Mouse (Mus musculus) forebrain, postnatal 0 days (tissue): ENCODE results near the gene Kcnmb2. TPM values are rescaled to one million over a fixed set of nuclear protein-coding genes. Genes with fewer than 3 reads are reported as not detected.

Experiments used
- ATAC-seq: fragments of 200-750 bp; cut with Nextera tagmentation; 2 replicates; pipeline ENCODE4 v1.8.0; 2017; ENCODE audit warnings: mild to moderate bottlenecking, moderate library complexity
- DNase-seq: peaks from one replicate; pipeline ENCODE4 v3.0.0-alpha.2; 2015
- H3K27ac ChIP-seq: fragments of 300-500 bp; sonication (generic); 2 replicates; pipeline ENCODE4 v1.5.1; 2014; ENCODE audit warnings: low read depth, mild to moderate bottlenecking, antibody characterized with exemption, low read length, moderate library complexity, mixed read lengths
- H3K27me3 ChIP-seq: fragments of 300-500 bp; sonication (generic); 2 replicates; pipeline ENCODE4 v1.6.1; 2014; ENCODE audit warnings: mild to moderate bottlenecking, low read length, mixed read lengths; ENCODE audit not compliant: insufficient read depth
- H3K36me3 ChIP-seq: fragments of 300-500 bp; sonication (generic); 2 replicates; pipeline ENCODE4 v1.6.1; 2014; ENCODE audit warnings: mild to moderate bottlenecking, moderate library complexity; ENCODE audit not compliant: insufficient read depth
- H3K4me1 ChIP-seq: fragments of 300-500 bp; sonication (generic); 2 replicates; pipeline ENCODE4 v1.6.1; 2014; ENCODE audit warnings: antibody characterized with exemption; ENCODE audit not compliant: insufficient read depth
- H3K4me2 ChIP-seq: fragments of 300-500 bp; sonication (generic); 2 replicates; pipeline ENCODE4 v1.6.1; 2014; ENCODE audit warnings: low read depth, mild to moderate bottlenecking, moderate library complexity
- H3K4me3 ChIP-seq: fragments of 300-500 bp; sonication (generic); 2 replicates; pipeline ENCODE4 v1.5.1; 2014; ENCODE audit warnings: low read depth, low read length, mixed read lengths
- H3K9ac ChIP-seq: fragments of 300-500 bp; sonication (generic); 2 replicates; pipeline ENCODE4 v1.6.1; 2014; ENCODE audit warnings: mild to moderate bottlenecking
- H3K9me3 ChIP-seq: fragments of 300-500 bp; sonication (generic); 2 replicates; pipeline ENCODE4 v1.6.1; 2016; ENCODE audit warnings: low read length
- CTCF ChIP-seq: sonication (generic); IDR thresholded peaks from 2 replicates; pipeline ENCODE4 v1.5.1; 2016; ENCODE audit warnings: antibody characterized with exemption, control low read depth, low read depth
- WGBS: fragments of 180-500 bp; shearing (Covaris S2); extraction: QIAGEN DNeasy Blood & Tissue Kit; methylation state at CpG from one replicate; pipeline ENCODE4 v1.1.7; 2014; 5-methylcytosine and 5-hydroxymethylcytosine counted together
- polyA plus RNA-seq: library from polyadenylated mRNA; unstranded; fragments of >200 nt; fragmentation: Nextera tagmentation; extraction: Ambion mirVana; gene quantifications from 2 replicates; pipeline ENCODE4 v1.2.1, GENCODE M21; 2015
- total RNA-seq: library from RNA; depleted of rRNA; stranded (reverse); fragments of >200 nt; gene quantifications from 2 replicates; pipeline ENCODE4 v1.2.3, GENCODE M21; 2014

Kcnmb2 gene
- total and polyA plus RNA-seq, 2 experiments from 2014 or later, result 7.9 to 9.8 TPM

- DNase-seq (peak; percentile 19), ATAC-seq (peak; percentile 87)
- no peak for TF ChIP-seq CTCF
- Histone ChIP-seq H3K27me3 (no peaks in the 10 kb centered on the region), H3K4me2 (no peak overlapping the region), H3K9me3 (no peaks in the 10 kb centered on the region), H3K4me1 (no peaks in the 10 kb centered on the region), H3K4me3 (no peak overlapping the region), H3K27ac (no peak overlapping the region), H3K9ac (no peak overlapping the region), H3K36me3 (no peaks in the 10 kb centered on the region)
- WGBS, result 73% methylated on average over 12 of the region's 12 CpGs
Measured at GRCm38 (mm10) chr3:32012205-32012931, 110.1 kb downstream of the Kcnmb2 start.

GRCm38 (mm10) chr3:32020981-32021380, 118.7 kb downstream of the Kcnmb2 start:
- no peaks in the 10 kb centered on the region for H3K4me1 ChIP-seq
- H3K9ac ChIP-seq, result no peak overlapping the region
- WGBS, result 94% methylated on average over 6 of the region's 6 CpGs
- no peaks in the 10 kb centered on the region for H3K36me3 ChIP-seq
- ATAC-seq (no peak), DNase-seq (no peak)
- no peaks in the 10 kb centered on the region for H3K9me3 ChIP-seq
- no peak overlapping the region for H3K4me3 ChIP-seq
- H3K27me3 ChIP-seq, result no peaks in the 10 kb centered on the region
- H3K27ac ChIP-seq, result no peak overlapping the region
- no peak for TF ChIP-seq CTCF
- H3K4me2 ChIP-seq, result no peak overlapping the region

GRCm38 (mm10) chr3:32029375-32030050, 127.2 kb downstream of the Kcnmb2 start:
- H3K9me3 ChIP-seq, result no peaks in the 10 kb centered on the region
- no peaks in the 10 kb centered on the region for H3K36me3 ChIP-seq
- no peaks in the 10 kb centered on the region for H3K27me3 ChIP-seq
- no peak overlapping the region for H3K9ac ChIP-seq
- H3K4me1 ChIP-seq, result no peaks in the 10 kb centered on the region
- ATAC-seq, result peak; percentile 51; the same call in 1 of the 2 replicates
- no peak for DNase-seq
- 71% methylated on average over 10 of the region's 10 CpGs for WGBS
- no peak overlapping the region for H3K27ac ChIP-seq
- no peak for TF ChIP-seq CTCF
- no peak overlapping the region for H3K4me2 ChIP-seq
- no peak overlapping the region for H3K4me3 ChIP-seq

DNA sequence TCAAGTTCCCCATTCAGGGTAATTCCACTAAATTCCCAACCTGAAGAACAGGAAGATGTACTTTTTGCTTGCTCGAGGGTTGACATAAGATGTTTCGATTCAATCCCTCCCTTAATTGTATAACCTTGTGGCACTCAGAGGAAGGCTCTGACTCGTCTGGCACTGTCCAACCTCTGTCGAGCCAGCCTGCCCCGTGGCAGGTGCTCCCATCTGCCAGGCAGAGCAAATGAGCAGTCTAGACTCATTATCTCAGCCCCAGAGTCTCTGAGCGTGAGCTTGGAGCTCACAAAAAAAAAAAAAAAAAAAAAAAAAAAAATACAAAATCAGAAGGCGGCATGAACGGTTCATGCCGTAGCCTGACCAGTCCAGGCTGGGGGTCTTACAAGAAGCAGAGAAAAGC, 130.1 kb downstream of the Kcnmb2 start:
- ATAC-seq, result peak; percentile 55; the same call in 1 of the 2 replicates
- WGBS, result 44% methylated on average over 9 of the region's 9 CpGs
- Histone ChIP-seq H3K4me3 (no peak overlapping the region), H3K4me2 (no peak overlapping the region), H3K4me1 (no peaks in the 10 kb centered on the region), H3K27ac (no peak overlapping the region), H3K9me3 (no peaks in the 10 kb centered on the region), H3K9ac (no peak overlapping the region), H3K36me3 (no peaks in the 10 kb centered on the region), H3K27me3 (no peaks in the 10 kb centered on the region)
- TF ChIP-seq CTCF, result no peak
- DNase-seq, result no peak

- no peaks in the 10 kb centered on the region for H3K27me3 ChIP-seq
- no peak for TF ChIP-seq CTCF
- no peaks in the 10 kb centered on the region for H3K4me1 ChIP-seq
- H3K9me3 ChIP-seq, result no peaks in the 10 kb centered on the region
- ATAC-seq (no peak), DNase-seq (no peak)
- H3K4me2 ChIP-seq, result no peak overlapping the region
- no peak overlapping the region for H3K27ac ChIP-seq
- no peak overlapping the region for H3K9ac ChIP-seq
- no peaks in the 10 kb centered on the region for H3K36me3 ChIP-seq
- H3K4me3 ChIP-seq, result no peak overlapping the region
- WGBS, result 51% methylated on average over 3 of the region's 3 CpGs
Measured at GRCm38 (mm10) chr3:32043814-32044213, 141.5 kb downstream of the Kcnmb2 start.

DNA sequence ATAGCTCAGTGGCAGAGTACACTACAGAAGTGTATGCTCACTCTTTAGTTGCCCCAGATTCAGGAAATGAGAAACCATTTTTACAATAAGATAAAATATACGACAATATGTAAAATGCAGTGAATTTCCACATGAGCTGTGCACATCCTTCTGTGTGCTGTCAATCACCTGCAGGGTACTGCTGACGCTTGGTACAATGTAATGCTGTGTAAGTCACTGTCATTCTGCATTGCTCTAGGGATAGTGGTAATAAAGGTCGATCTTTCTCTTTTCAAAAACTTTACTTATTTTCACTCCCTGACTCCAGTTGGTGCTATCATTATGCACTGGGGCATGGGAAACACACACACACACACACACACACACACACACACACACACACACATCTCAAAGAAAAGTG, 146.5 kb downstream of the Kcnmb2 start:
- no peak for TF ChIP-seq CTCF
- Histone ChIP-seq H3K36me3 (no peaks in the 10 kb centered on the region), H3K4me2 (no peak overlapping the region), H3K4me1 (no peaks in the 10 kb centered on the region), H3K9ac (no peak overlapping the region), H3K27me3 (no peaks in the 10 kb centered on the region), H3K9me3 (no peaks in the 10 kb centered on the region), H3K4me3 (no peak overlapping the region), H3K27ac (no peak overlapping the region)
- no peak for DNase-seq
- ATAC-seq, result no peak
- 82% methylated on average over 3 of the region's 3 CpGs for WGBS

GRCm38 (mm10) chr3:32052596-32052995, 150.3 kb downstream of the Kcnmb2 start:
- Histone ChIP-seq H3K4me2 (no peak overlapping the region), H3K9me3 (no peaks in the 10 kb centered on the region), H3K9ac (no peak overlapping the region), H3K36me3 (no peaks in the 10 kb centered on the region), H3K4me1 (no peaks in the 10 kb centered on the region), H3K4me3 (no peak overlapping the region), H3K27ac (no peak overlapping the region), H3K27me3 (no peaks in the 10 kb centered on the region)
- TF ChIP-seq CTCF, result no peak
- ATAC-seq, result no peak
- WGBS, result 74% methylated on average over 3 of the region's 3 CpGs
- DNase-seq, result no peak
